Mouse (Mus musculus) left cerebral cortex, adult 18-20 months (tissue): ENCODE data around the gene 4930519P11Rik. TPM values are rescaled to one million over a fixed set of nuclear protein-coding genes. Genes with fewer than 3 reads are reported as not detected.
A peak's percentile ranks its signal among the peaks of the same experiment; 100 is the strongest.

ENCODE experiments used
- DNase-seq, 2 experiments: peaks; one replicate each; pipeline ENCODE4 v3.0.0; 2021 to 2022; ENCODE audit warnings: low spot score in 2 of 2, mixed read lengths in 1 of 2
- long read RNA-seq, 2 experiments: library from polyadenylated mRNA; stranded (forward); transcript quantifications; one replicate each; pipeline ENCODE4 v2.0.0; 2021
- total RNA-seq, 2 experiments: library from RNA; stranded (reverse); gene quantifications; 2 replicates each; pipeline ENCODE4 v1.2.3; 2021

4930519P11Rik gene
- not detected for total RNA-seq
- long read RNA-seq, experiment 1, result 0 reads
- long read RNA-seq, experiment 2, result 0 reads

DNA sequence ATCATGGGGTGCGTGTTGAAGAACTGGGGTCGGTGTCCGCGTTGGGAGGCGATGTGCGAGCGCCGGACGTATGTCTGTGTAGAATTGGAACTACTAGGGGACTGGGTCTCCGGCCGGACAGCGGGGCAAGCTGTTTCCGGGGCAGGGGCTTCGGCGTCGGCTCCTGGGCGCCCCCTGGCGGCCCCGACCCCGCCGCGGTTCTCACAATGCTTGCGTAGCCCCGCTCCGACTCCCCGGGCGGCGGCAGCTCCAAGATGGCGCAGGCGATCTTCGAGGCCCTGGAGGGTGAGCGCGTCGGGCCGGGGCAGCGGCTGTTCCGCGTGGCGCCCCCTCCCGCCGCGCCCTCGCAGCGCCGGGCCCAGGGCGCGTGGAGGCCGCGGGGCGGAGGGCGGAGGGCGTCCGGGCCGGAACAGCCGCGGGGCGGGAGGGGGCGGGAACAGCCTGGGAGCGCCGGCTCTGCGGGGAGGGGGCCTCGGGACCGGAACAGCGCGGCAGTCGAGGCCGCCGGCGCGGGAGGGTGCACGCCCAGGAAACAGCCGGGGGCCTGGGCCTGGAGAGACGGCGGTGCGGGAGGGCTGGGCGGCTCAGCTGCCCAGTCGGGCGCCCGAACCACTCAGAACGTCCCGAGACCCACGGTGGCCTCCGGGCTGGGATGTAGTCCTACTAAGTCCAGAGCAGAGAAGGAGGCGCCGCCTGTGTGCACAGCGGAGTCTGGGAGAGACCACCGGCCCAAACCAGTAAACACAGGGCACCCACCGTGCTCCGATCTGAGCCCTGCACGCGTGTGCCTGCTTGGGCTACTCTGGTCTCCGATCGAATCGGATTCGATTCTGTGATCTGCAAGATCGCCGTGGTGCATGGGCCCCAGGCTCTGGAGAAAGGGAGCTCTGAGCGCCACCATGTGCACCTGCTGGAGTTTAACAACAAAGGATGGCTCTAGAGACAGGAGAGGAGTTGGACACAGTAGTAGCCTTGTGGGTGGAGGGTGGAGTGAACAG is at the start of gene 4930519P11Rik, which contains the start of gene Zfp341:
TSS of gene 4930519P11Rik (minus strand) at position 320 of the 998 bp plus-strand sequence.
TSS of gene Zfp341 (plus strand) at position 180 of the 998 bp plus-strand sequence.
- DNase-seq, result peak; percentile 83 to 89

DNA sequence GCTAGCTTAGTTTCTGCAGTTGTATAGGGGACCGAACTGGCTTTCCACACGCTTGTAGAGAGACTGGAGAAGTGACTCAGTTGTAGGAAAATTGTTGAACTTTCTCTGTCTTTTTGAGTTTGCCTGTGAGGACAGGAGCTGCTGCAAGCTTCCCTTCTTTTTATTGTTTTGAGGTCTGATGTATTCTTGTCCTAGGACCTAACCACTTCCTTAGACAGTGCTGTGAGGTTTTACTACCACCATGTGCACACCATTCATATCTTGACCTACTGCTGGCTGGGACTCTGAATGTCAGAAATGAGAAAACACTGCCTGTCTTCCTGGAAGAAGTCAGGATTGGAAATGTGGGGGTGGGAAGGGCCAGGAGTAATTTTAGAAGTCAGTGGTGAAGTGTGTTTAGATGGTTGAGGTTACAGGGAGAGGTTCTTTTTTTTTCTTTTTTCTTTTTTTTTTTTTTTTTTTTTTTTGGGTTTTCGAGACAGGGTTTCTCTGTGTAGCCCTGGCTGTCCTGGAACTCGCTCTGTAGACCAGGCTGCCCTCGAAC is 46.4 kb upstream of the 4930519P11Rik start:
- DNase-seq, result no peak

DNA sequence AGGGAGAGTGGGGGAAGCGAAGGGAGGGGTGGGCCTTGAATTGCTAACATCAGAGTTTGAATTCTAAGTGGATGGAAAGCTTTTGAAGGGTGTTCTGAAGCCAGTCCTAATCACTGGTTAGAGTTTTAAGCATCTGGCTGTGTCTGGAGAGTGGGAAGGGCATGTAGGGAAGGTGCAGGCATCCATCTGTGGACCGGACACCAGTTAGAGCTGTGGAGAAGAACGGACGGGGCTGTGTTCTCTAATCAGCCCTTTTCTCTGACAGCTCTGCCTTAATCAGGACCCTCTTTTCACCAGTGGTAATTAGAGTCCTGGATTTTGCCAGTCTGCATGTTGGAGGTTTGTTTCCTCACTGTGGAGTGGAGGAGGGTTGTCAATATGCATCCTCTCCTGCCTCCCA is 45.8 kb upstream of the 4930519P11Rik start:
- DNase-seq, result no peak

DNA sequence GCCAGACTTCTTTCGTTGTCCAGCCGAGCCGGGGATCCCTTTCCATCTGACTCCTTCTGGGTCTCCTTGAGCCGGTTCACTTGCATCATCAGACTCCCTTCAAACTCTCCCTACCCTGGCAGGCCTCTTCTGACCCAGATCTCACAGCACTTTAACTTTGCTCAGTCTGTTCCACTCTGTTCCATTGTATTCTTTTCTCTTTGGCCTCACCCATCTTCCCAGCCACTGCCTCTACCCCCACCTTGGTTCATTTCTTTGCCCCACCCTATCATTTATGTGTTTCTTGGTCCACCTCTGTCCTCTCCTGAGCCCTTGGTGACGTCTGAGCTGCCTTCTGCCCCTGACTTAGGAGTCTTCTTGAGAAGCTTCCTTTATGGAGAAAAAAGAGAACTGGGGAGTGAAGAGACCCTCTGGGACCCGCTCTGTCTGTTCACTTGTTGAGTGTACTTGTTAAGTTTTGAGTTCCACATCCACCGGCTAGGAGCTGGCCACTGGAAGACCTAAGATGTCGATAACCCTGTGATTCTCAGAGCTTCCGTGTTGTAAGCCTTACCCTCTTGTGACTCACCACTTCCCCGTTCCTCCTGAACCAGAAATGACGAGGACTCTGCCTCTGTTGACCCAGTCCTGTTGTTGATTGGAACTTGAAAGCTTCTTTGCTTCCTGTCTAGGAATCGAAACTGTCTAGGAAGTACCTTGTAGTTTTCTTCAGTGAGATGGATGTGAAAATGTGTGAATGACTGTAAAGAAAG is 44.4 kb upstream of the 4930519P11Rik start:
- no peak for DNase-seq

DNA sequence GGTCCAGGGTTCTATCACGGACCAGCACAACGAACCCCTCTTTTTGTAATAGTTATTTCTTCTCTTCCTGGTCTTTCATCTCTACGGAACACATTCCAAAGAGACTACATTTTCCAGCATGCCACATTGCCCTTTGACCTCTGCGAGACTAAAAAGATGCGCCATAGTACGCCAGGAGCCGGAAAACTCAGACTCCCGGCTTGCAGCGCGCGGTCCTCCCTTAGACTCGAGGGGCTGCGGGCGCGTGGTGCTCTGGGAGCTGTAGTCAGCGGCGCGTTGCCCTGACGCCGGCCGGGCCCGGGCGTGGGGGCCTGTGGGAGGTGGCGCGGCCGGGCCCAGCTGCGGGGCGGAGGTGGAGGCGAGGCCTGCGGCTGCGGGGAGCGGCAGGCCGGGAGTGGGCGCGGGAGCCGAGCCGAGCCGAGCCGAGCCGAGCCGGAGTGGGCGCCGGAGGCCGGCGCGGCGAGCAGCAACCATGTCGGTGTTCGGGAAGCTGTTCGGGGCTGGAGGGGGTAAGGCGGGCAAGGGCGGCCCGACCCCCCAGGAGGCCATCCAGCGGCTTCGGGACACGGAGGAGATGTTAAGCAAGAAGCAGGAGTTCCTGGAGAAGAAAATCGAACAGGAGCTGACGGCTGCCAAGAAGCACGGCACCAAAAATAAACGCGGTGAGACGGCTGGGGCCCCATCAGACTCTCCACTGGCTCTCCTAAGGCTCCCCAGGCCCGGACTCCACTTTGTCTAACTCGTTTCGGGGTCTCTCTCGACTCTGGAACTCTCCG is 43.7 kb upstream of the 4930519P11Rik start:
- peak; percentile 97 to 98 for DNase-seq

DNA sequence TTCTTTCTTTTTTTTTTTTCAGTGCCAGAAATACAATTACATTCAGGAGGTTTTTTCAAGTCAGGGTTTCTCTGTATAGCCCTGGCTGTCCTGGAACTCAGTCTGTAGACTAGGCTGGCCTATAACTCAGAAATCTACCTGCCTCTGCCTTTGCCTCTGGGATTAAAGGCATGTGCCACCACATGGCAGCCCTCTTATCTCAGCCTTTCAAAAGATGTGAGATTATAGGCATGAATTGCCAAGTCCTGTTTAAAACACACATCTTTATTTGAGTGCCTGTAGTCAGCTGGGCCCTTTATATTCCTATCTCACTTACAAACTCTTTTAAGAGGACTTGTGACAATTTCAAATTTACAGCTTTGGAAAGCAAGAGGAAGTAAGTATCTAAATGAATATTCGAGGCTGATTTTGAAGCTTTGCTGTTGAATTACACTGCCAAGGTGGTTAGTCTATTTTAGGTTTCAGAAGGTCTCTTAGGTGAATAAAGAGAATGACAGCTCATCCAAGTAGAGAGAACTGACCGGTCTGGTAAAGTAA is 42.7 kb upstream of the 4930519P11Rik start:
- DNase-seq, result no peak

DNA sequence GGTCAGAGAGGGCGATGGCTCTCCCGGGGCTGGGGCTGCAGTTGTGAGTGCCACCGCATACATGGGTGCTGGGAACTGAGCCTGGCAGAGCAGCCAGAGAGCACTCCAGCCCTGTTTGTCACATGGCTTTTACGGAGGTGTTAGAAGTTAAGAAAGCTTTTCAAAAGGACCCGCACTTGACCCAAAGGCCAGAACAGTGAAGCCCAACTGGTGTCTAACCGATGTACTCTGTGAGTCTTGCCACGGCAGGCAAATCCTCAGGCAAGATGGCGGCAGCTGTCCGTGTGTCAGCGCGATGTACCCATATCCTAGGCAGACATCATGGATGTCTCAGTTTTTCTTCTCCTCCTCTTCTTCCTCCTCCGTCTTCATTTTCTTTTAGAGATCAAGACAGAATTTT is 41.7 kb upstream of the 4930519P11Rik start:
- DNase-seq, result no peak

DNA sequence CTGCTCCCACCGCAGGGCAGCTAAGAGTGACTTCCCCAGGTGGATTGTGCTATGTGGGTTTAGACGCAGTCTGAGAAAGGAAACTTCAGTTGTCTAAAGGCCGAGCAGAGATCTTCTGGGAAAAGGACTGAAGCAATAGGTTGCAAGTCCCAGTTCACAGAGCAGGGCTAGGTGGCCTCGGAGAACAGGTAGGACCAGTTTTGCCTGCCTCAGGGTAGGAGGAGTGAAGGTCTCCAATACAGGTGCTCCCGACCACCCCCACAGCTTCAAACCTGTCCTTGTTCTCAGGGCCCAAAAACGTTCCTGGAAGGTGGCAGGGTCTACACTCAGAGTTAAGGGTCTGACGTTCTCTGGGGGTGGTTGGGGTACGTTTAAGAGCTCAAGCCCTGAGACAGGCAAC is 38.1 kb upstream of the 4930519P11Rik start, which contains the start of gene Chmp4b:
TSS of gene Chmp4b (plus strand) at position 343 of the 400 bp plus-strand sequence.
- DNase-seq, result no peak

DNA sequence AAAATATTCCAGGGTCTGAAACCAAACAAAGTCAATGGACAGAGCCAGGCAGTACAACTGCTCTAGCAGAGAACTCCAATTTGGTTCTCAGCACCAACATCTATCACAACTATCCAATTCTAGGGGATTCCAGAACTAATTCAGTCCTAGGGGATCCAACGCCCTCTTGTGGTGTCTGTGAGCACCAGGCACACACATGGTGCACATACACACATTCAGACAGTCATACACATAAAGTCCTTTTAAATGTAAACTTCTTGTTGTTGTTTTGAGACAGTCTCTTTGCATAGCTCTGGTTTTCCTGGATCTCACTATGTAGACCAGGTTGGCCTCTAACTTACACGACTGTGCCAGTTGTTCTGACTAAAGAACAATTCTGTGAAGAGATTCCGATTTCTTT is 37.2 kb upstream of the 4930519P11Rik start:
- no peak for DNase-seq

DNA sequence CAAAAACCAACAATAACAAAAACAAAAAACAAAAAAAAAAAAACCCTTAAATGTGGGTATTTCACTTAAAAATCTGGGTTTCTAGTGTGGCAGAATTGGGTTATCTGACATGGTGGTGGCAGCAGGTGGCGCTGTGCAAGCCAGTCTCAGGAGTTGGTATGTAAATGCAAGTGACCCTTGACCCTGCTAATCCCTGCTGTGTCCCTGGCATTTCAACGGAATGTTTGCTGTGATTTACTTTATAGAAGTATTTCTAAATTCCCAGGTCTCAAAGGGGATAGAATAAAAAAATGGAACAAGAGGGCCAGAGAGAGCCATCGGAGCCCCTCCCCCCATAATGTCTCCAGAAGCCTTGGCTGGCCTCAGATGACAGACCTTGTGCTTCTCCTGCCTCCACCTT is 34.8 kb upstream of the 4930519P11Rik start:
- no peak for DNase-seq

DNA sequence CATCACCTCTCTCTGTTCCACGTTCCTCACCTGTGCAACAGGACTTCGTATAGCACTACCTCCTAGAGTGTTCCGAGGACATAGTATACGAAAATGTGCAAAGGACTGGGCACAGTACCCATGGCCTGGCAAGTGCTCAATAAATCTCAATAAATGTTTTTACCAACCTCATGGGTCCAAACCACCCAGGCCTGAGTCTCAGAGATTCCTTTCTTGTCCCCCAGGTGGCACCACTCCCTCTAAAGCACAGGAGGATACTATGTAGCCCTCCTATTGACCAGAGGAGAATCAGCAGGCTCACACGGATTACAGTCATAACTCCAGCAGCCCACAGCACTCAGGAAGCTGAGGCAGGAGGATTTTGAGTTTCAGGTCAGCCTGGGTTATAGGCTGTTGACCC is 33.4 kb upstream of the 4930519P11Rik start:
- no peak for DNase-seq

DNA sequence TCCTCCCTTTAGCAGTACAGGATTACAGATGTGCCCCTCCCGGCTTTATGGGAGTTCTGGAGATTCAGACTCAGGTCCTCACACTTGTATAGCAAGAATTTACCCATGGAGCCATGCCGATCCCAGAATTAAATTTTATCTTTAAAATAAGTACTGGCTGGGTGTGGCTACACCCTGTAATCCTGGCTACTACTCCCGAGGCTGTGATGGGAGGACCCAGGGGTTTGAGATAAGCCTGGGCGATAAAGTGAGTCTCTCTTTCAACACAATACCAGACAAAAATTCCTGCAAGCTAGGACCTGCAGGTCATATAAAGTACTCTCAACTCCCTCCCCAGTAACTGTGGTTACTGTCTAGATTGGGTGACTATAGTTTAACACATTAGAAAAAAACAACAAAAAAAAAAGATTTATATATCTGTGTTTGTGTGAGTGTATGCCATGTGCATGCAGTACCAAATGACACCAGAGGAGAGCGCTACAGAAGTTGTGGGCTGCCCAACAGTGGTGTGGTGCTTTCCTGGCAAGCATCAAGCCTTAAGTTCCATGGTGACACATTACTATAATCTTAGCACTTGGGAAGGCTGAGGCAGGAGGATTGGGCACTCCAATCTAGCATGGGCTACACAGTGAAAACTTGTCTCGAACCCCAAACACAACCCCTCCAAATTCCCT is 29.6 kb upstream of the 4930519P11Rik start:
- no peak for DNase-seq

DNA sequence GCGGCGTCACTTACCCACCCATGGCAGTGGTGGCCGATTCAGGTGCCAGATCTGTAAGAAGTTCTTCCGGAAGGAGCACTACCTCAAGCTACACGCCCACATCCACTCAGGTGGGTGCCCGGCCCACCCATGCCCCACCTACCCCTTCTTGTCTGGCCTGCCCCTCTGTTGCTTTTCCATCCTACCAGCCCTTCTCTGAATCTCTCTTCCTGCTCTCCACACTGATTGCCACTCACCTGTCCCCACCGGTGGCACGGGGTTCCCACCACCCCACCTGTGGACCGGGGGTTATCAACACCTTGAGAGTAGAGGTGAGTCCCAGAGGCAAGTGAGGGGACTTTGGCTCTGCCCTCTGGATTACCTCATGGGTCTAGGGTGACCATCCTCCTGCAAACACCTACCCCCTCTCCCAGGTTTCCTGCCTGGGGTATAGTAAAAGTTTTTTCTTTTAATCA is 28.8 kb upstream of the 4930519P11Rik start:
- DNase-seq, result no peak

DNA sequence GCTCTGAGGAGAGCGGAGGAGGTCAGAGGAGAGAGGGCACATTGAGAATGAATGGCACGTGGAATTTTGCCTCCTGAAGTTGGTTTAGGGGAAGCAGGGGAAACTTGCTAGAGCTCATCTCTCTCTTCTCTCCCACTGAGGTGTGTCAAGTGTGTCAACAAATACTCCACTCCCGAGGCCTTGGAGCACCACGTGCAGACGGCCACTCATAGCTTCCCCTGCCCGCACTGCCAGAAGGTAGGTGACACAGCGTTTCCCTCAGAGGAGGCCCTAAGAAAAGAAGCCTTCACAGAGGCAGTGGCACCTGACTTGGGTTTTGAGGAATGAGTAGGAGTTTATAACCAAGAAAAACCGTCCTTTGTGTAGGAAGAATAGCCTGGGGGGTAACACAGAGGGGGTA is 27.9 kb upstream of the 4930519P11Rik start:
- no peak for DNase-seq

DNA sequence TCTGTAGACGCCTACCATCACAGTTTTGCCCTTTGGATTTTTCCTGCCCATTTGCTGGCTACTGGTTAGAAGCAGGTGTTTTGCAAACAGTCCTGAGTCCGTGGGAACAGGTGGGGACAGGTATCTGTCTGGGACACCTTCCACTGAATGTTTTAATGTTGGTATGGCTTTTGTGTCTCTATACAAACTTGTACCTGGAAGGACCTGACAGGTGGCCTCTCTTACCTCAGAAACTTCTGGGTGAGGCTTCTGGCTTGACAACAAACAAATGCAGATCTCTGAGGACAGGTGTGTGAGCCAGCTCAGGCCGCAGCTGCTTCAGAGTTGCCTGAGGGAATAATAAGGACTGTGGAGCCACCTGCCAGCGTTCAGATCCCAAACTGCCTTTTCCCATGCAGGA is 25.9 kb upstream of the 4930519P11Rik start:
- DNase-seq, result no peak

DNA sequence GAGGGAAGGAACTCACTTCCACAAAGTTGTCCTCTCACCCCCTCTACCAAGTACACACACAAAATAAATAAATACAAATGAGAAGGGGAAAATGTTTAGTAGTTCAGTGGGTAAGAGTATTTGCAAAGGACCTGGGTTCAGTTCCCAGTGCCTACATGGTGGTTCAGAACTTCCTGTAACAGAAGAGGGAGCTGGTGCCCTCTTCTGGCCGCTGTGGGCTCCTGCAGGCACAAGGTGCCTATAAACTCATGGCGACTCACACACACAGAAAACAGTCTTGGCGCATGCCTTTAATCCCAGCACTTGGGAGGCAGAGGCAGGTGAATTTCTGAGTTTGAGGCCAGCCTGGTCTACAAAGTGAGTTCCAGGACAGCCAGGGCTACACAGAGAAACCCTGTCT is 25.3 kb upstream of the 4930519P11Rik start:
- no peak for DNase-seq

DNA sequence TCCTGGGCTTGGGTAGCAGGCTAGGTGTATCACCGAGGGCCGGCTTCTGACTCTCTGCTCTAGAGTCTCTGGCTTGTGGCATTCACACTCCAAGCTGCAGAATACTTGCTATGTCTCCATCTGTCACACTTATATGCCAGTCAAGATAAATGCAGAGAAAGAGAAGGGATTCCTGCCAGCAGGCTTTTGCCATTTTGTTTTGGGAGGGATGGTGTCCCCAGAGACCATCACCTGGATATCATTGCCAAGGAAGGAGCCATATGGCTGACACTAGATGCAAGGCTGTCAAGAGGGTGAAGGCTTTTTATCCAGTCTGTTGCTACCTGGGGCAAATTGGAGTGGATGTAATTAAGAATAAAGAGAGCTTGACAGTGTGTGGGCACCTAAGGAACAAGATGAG is 22.6 kb upstream of the 4930519P11Rik start:
- no peak for DNase-seq

DNA sequence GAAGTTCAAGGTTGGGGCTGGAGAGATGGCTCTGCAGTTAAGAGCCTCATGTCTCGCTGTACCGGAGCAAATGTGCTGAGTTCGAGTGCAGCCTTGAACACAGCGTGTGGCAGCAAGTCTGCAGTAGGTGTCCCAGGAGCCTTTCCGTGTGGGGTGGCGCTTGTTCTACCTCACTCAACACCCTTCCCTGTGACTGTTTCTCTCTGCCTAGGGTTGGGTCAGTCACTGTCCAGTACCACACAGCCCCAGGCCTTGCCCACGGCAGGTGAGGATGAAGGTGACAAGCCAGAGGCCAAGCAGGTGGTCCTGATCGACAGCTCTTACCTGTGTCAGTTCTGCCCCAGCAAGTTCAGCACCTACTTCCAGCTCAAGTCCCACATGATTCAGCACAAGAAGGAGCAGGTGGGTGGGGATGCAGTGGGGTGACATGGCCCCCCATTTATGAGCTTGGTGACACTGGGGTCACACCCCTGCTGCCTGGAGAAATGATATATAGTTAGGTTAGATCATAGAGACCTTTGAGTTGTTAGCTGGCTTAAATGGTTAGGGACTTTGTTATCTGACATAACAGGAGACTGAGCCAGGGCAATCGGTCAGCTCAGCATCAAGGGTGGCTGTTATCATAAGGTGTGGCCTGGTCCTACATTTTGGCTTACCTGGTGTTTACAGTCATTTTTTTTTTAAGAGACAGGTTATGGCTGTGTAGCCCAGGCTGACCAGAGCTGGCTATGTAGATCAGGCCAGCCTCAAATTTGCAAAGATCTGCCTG is 20.8 kb upstream of the 4930519P11Rik start:
- DNase-seq, result no peak
